22 mouse cellular contexts compared by ENCODE assay signal in the genomic region with DNA sequence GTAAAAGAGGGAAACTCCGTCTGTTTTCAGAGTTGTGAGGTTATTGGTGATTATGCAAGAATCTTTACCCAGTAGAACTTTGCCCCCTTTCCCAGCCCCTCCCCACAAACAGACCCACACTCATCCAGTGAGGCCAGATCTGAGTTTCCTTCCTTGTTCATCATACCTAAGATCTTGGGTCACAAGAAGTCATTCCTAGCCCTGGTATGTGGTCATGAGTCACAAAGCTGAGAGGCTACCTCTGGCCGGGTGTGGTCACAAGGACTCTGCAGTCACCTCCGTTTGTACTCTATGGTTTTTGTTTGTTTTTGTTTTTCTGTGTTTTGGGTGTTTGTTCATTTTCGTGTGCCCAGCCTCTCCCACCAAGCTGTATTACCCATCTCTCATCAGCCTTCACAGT. TPM values are rescaled to one million over a fixed set of nuclear protein-coding genes. Genes with fewer than 3 reads are reported as not detected.
DNase-seq lines count a peak whose midpoint lies in the region; ATAC-seq and TF ChIP-seq lines count a peak whose summit lies in the region.
"Had no signal": no experiment of that assay in that cellular context is flagged by ENCODE, and none has a peak within 500 bp of the region (broad histone marks: within the 10 kb centered on the region; RNA-seq: fewer than 3 reads in every experiment).

No protein-coding gene starts in this region.

- H3K9ac ChIP-seq in midbrain, embryonic 15.5 days, result no peak overlapping the region
- no peak overlapping the region for H3K9ac ChIP-seq in midbrain, embryonic 14.5 days (replicated peaks; ENCODE audit: low read length)
- H3K9ac ChIP-seq: embryonic facial prominence, embryonic 12.5 days; forebrain, embryonic 15.5 days; heart, embryonic 15.5 days; hindbrain, embryonic 13.5 days had no signal

- no peaks in the 10 kb centered on the region for H3K27me3 ChIP-seq in Patski
- no peaks in the 10 kb centered on the region for H3K27me3 ChIP-seq in midbrain, embryonic 15.5 days (replicated peaks)
- H3K27me3 ChIP-seq in midbrain, embryonic 14.5 days (ENCODE audit: control insufficient read depth, insufficient read depth, low read length), result no peaks in the 10 kb centered on the region
- H3K27me3 ChIP-seq: embryonic facial prominence, embryonic 12.5 days; heart, embryonic 15.5 days had no signal

- POLR2A ChIA-PET in Patski (lab: Charles Lee), result interaction anchor here (1.2 kb wide), 1 partner anchor 9 kb away, joined by 3 read pairs; no protein-coding TSS in a partner anchor

- no peak overlapping the region for H3K4me2 ChIP-seq in midbrain, embryonic 15.5 days
- H3K4me2 ChIP-seq in midbrain, embryonic 14.5 days (ENCODE audit: low read length), result no peak overlapping the region
- H3K4me2 ChIP-seq: embryonic facial prominence, embryonic 12.5 days; forebrain, embryonic 15.5 days; heart, embryonic 11.5 days; heart, embryonic 15.5 days; hindbrain, embryonic 13.5 days had no signal

- no peak overlapping the region for H3K27ac ChIP-seq in midbrain, embryonic 15.5 days
- H3K27ac ChIP-seq in midbrain, embryonic 14.5 days (replicated peaks; ENCODE audit: low read depth, low read length), result no peak overlapping the region
- H3K27ac ChIP-seq: embryonic facial prominence, embryonic 12.5 days; forebrain, embryonic 15.5 days; heart, adult 2 months; heart, embryonic 15.5 days; hindbrain, embryonic 13.5 days had no signal

- no peak overlapping the region for H3K4me3 ChIP-seq in lung, adult 2 months (replicated peaks; ENCODE audit: extremely low read depth, low read depth, low read length)
- no peak overlapping the region for H3K4me3 ChIP-seq in midbrain, embryonic 15.5 days
- no peak overlapping the region for H3K4me3 ChIP-seq in midbrain, embryonic 14.5 days (replicated peaks; ENCODE audit: low read depth, low read length)
- H3K4me3 ChIP-seq: embryonic facial prominence, embryonic 12.5 days; forebrain, embryonic 15.5 days; heart, adult 2 months; heart, embryonic 15.5 days; hindbrain, embryonic 13.5 days had no signal

- peak; percentile 49 for ATAC-seq in Patski
- no peak for ATAC-seq in midbrain, embryonic 15.5 days (replicated peaks)
- ATAC-seq in midbrain, embryonic 14.5 days (ENCODE audit: low FRiP score, low TSS enrichment), result no peak
- ATAC-seq: CD4-positive, CD25-positive, alpha-beta regulatory T cell, adult 4 months; forebrain, embryonic 15.5 days had no signal

- no peak for TF ChIP-seq CTCF in lung, adult 2 months (IDR thresholded peaks at IDR 0.05; ENCODE audit: insufficient read depth, low read length)
- no peak for TF ChIP-seq CTCF in Patski (IDR thresholded peaks at IDR 0.05)

- TF ChIP-seq POLR2A in lung, adult 2 months (IDR thresholded peaks at IDR 0.05; ENCODE audit: borderline replicate concordance, extremely low read depth, low read depth, low read length), result no peak

- H3K36me3 ChIP-seq in midbrain, embryonic 15.5 days (replicated peaks), result no peaks in the 10 kb centered on the region
- H3K36me3 ChIP-seq in midbrain, embryonic 14.5 days (ENCODE audit: control insufficient read depth, insufficient read depth, low read length), result no peaks in the 10 kb centered on the region
- H3K36me3 ChIP-seq: embryonic facial prominence, embryonic 12.5 days; forebrain, embryonic 15.5 days; G1E; heart, embryonic 15.5 days; hindbrain, embryonic 13.5 days had no signal

- peak; percentile 68 for DNase-seq in lung, postnatal 25 days (ENCODE audit: low spot score)
- DNase-seq in lung, adult 2 months, result no peak
- DNase-seq in Patski (ENCODE audit: low read depth, low spot score), result no peak
- DNase-seq in lung, postnatal 36 days, result peak; percentile 71
- DNase-seq in midbrain, embryonic 14.5 days, result no peak
- DNase-seq in cerebellum, postnatal 10 days, result no peak
- DNase-seq: adrenal gland, postnatal 10 days; B cell, adult 2 months; cerebellum, adult 11 months; cerebellum, adult 8-10 months; cerebellum, postnatal 25 days; gastrocnemius, postnatal 14 days; heart, adult 2 months; heart, postnatal 14 days had no signal

- CTCF ChIA-PET in Patski (lab: Charles Lee), result interaction anchor here (1.0 kb wide), 1 partner anchor 10 kb away, joined by 3 read pairs; no protein-coding TSS in a partner anchor

- H3K9me3 ChIP-seq in midbrain, embryonic 15.5 days, result no peaks in the 10 kb centered on the region
- no peaks in the 10 kb centered on the region for H3K9me3 ChIP-seq in midbrain, embryonic 14.5 days (ENCODE audit: control insufficient read depth, low read length)
- H3K9me3 ChIP-seq: embryonic facial prominence, embryonic 12.5 days; forebrain, embryonic 15.5 days; heart, embryonic 15.5 days; hindbrain, embryonic 13.5 days had no signal

- in situ Hi-C loops in Patski (cut with MboI; ENCODE audit: low pct_unique_long_range_greater_than_20kb), result no loop called here

- WGBS in lung, adult 2 months, result 60% methylated on average over 4 of the region's 4 CpGs
- WGBS in midbrain, embryonic 15.5 days, result 91% methylated on average over 4 of the region's 4 CpGs
- 97% methylated on average over 4 of the region's 4 CpGs for WGBS in midbrain, embryonic 14.5 days

- H3K4me1 ChIP-seq in lung, adult 2 months (ENCODE audit: control insufficient read depth, insufficient read depth, low read length), result no peaks in the 10 kb centered on the region
- peaks cover 14% of the 10 kb centered on the region for H3K4me1 ChIP-seq in midbrain, embryonic 15.5 days
- 0 out of 2 replicates have a peak, but pooled peaks cover 1% of the 10 kb centered on the region for H3K4me1 ChIP-seq in midbrain, embryonic 14.5 days (ENCODE audit: control insufficient read depth, insufficient read depth, low read length)

RNA-seq across cellular contexts. Expression of gene Sash1, which starts 4.6 kb away (rescaled TPM):
- 34.9 and 38.6 TPM in 2 replicates for polyA plus RNA-seq in lung, adult 2 months (2012; rRNA removed)
- polyA plus RNA-seq in Patski (2021), result 86.3 TPM
- polyA plus RNA-seq in midbrain, embryonic 15.5 days (2015; fragmentation: Nextera tagmentation; extraction: Ambion mirVana), result 3.1 and 3.3 TPM in 2 replicates
- 3.9 and 4.8 TPM in 2 replicates for polyA plus RNA-seq in midbrain, embryonic 14.5 days (2014; fragmentation: Nextera tagmentation; extraction: Ambion mirVana)
- polyA plus RNA-seq: CD4-positive, CD25-positive, alpha-beta regulatory T cell, adult 4 months; G1E had no signal

Comparison
In these comparisons a context has a peak if more than half of its experiments do, and no peak if none do; other contexts are left out.
1. DNase-seq: peak in lung, postnatal 25 days (single experiment) and lung, postnatal 36 days (single experiment); none in lung, adult 2 months (single experiment), Patski (single experiment), midbrain, embryonic 14.5 days (single experiment) and cerebellum, postnatal 10 days (0 of 2).